Mouse (Mus musculus) inflammation-experienced regulatory T-cells, adult 6 months (primary cell): Measurements from ENCODE around the gene Psmc4. TPM values are rescaled to one million over a fixed set of nuclear protein-coding genes. Genes with fewer than 3 reads are reported as not detected.

Experiments used
- ATAC-seq: one replicate; pipeline ENCODE4 v1.8.0; 2017
- polyA plus RNA-seq, 3 experiments: library from polyadenylated mRNA; unstranded; fragments of 100-300 nt; shearing (Covaris generic); gene quantifications; one replicate each; pipeline ENCODE4 v1.2.1; 2017

Psmc4 gene
- 100 to 1,000 TPM; 176 to 203 (median 189) TPM for polyA plus RNA-seq

DNA sequence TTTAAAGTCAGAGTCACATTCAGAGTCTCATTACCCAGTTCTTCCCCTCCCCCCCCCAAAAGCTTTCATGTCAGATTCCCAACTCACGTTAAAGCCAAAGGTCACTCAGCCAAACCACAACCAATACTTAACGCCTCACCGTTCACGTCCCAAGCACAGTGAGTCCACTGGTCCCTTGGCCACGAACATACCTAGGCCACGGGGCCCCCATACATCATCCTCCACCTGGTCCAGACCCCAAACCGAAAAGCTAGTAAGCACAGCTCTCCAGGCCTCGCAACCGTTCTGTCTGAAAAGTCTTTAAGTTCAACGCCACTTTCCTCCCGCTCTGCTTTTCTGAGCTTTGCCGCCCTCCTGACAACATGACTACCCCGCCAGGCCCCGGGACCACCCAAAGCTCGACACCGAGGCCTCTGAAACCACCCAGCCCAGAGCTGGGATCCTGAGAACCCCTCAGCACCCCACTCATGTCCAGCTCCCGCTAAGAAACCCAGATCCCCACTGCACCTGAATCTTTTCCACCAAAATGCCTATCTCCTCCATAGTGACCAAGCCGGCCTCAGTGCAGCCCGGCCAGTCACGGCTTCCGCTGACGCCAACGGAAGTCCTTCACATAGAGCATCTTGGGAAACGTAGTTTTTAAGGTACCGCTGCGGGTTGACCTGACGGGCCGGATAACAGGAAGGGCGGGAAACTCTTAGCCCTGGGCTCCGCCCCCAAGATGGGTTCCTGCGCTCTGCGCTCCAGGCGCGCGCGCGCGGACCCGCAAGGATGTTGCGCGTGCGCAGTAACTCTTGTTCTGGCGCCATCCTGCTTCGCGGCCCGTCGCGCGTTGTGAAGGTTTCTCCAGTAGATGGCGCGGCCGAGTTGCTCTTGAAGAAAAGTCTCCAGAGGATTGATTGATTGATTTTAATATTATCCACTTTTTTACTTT lies at the start of gene Psmc4:
Psmc4 (minus strand) TSS at position 626 of the 934 bp plus-strand sequence.
- peak; percentile 100 for ATAC-seq

GRCm38 (mm10) chr7:28099101-28099500 lies 49.2 kb upstream of the Psmc4 start:
- no peak for ATAC-seq

GRCm38 (mm10) chr7:28093541-28093940 lies 43.6 kb upstream of the Psmc4 start:
- ATAC-seq, result no peak

GRCm38 (mm10) chr7:28086236-28086635 lies 36.3 kb upstream of the Psmc4 start:
- no peak for ATAC-seq

DNA sequence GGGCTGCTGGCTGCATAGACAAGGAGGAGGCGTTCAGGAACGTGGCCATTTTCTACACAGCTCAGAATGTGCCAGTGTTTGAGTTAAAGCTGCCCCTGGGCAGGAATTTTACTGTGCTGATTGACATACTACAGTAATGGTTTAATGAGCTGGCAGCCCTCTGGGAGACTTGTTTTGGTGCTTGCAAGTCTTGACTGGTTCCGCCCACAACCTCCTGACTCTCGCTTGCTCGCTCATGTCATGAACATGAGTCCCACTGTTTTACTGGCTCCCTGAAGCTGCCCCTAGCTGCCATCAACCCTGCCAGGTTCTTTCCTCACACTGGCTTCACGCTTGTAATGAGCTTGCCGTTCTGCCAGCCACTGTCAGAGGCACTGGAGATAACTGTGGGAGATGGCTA lies 34.3 kb upstream of the Psmc4 start:
- ATAC-seq, result no peak

- no peak for ATAC-seq
Observed at GRCm38 (mm10) chr7:28070531-28071298, 20.8 kb upstream of the Psmc4 start, which contains the start of gene Fcgbp. TSS of gene Fcgbp (plus strand) at chr7:28071236.

- no peak for ATAC-seq
Observed at GRCm38 (mm10) chr7:28069546-28070172, 19.8 kb upstream of the Psmc4 start.

DNA sequence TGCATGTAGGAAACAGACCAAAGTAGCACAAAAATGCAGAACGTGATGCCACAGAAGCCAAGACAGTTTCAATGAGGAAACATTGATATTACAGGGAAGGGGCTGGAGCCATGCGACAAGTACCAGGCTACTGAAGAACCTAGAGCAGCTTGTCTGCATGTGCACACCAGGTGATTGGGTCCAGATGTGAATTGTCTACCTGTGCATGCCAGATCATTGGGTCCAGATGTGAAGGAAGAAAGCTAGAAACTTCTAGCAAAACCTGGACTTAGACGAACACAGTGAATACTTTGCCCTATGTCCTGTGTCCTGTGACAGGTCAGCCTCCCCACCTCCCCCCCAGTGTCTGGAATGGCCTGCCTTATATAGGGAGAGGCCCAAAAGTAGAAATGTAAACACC lies 18.8 kb upstream of the Psmc4 start:
- ATAC-seq, result no peak

GRCm38 (mm10) chr7:28059972-28060371 lies 10.1 kb upstream of the Psmc4 start:
- no peak for ATAC-seq

DNA sequence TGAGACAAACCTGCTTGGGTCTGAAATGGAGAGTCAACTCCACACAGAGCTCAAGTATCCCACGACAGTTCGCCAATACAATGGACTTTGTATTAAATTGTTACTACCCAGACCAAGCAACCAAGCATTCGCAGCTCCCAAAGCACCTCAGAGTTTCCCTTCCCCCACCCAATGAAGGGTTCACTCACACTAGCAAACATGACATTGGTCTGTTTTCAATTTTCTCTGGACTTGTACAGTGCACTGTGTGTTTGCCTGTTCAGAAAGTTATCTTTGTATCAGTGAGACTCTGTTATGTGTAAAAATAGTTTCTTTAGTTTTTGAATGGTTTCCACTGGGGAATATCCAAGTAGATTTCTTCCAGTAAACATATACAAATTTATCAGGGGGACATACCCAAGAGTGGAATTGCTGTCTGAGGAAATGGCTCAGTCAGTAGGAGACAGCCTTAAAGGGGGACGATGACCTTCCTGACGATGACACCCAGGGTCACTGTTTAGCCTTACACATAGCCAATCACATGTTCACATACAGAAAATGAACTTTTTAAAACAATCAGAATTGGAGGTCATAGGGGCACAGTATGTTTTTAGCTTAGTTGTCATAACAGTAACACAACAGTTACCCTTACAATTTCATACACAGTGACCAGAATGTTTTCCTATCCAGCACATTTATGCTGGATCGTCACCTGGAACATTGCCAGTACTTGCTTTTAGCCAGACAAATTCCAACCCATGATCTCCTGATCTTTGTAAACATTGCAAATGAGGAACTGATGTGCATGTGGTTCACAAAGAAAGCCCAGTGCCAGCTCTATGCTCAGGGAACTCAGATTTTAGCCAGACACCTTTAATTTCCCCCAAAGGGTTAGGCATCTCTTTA lies 3.4 kb upstream of the Psmc4 start:
- ATAC-seq, result no peak

DNA sequence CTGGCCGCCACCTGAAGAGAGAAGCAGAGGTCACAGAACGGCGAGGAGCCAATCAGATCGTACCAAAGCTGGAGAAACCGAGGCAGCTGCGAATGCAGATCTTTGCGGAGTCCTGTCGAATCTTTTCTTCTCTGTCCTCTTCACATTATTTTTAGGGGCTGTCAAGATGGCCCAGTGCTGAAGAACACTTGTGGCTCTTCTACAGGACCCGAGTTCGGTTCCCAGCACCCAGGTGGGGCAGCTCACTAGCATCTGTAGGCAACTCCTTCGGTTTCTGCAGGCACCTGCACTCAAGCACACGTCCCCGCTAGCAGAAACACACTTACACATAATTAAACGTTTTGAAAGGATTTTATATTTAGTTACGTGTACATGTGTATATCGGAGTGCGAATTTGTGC lies 683 bp upstream of the Psmc4 start:
- no peak for ATAC-seq

GRCm38 (mm10) chr7:28044524-28044923 lies 5.4 kb downstream of the Psmc4 start:
- no peak for ATAC-seq

- ATAC-seq, result peak; percentile 21
Observed at GRCm38 (mm10) chr7:28014445-28014810, 35.5 kb downstream of the Psmc4 start.

DNA sequence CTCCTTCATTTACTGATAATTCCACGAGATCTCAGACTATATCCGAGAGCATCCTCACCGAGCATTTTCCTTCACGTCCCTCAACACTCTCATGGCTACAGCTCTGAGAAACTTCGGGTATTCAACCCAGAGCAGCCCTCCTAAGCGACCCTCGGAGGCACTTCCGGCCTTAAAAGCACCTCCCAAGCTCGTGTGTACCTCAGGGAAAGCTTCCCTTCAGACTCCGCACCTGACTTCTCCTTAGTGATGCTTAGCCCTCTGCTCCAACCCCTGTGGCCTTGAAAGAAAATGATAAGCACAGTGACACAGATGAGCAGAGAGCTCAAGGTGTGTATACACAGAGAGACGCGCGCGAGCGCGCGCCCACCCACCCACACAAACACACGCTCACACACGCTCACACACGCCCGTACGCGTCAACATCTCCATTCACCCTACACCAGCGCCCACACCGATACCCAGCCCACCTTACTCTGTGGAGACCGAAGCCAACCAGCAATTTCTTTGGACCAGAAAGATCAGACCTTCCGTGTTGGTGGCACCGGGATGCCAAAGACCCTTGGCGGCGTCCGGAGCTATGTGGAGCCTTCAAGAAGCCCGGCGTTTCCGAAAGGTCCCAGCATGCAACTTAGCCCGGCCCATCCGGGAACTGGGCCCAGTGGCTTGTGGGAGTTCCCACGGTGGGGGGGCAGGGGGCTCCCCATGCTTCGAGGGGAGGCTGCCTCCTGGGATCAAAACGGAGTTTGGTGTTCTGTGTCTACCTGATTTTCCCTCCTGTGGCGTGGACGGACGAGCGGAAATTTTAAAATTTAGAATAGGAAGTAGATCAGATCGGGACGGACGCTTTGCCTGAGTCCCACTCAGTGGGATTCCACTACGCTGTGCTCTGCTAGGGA lies 36.1 kb downstream of the Psmc4 start, which contains the start of gene Zfp850:
Zfp850 (minus strand) TSS at position 567 of the 896 bp plus-strand sequence.
- peak; percentile 83 for ATAC-seq

DNA sequence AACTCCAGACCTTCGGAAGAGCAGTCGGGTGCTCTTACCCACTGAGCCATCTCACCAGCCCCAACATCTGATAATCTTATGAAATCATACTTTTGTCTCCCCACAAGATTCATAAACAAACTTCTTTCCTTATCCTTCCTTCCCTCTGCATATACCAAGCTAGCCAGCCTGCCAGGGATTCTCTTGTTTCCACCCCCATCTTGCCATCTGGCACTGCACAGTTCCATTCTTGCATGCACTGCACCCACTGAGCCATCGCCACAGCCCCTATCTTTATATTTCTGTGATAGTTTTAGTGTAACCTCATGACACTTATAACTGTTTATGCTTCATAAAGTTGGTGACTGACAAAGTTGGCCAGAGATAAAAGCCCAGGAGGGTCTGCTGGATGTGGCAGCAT lies 39.6 kb downstream of the Psmc4 start:
- no peak for ATAC-seq

Other genes starting within 250 kb of the Psmc4 start
- 1 to 10 TPM; 6.0 to 9.0 (median 6.5) TPM for gene Zfp626, start 242.9 kb downstream of the Psmc4 start, polyA plus RNA-seq
- 1 to 10 TPM; 5.8 to 8.0 (median 6.9) TPM for gene Zfp59, start 211.5 kb downstream of the Psmc4 start, polyA plus RNA-seq
- 10 to 100 TPM in 1 of 3 experiments, 1 to 10 TPM in 2; 5.8 to 11.0 (median 8.7) TPM for gene Zfp607a, start 192.6 kb downstream of the Psmc4 start, polyA plus RNA-seq
- gene Zfp974, start 120.6 kb downstream of the Psmc4 start, polyA plus RNA-seq, result 1 to 10 TPM; 3.5 to 9.8 (median 7.0) TPM
- gene Zfp780b, start 70.9 kb downstream of the Psmc4 start, polyA plus RNA-seq, result 10 to 100 TPM; 31.7 to 39.9 (median 33.7) TPM
- gene Zfp850, start 36.0 kb downstream of the Psmc4 start, polyA plus RNA-seq, result 1 to 10 TPM; 5.0 to 6.4 (median 5.9) TPM
- gene Fcgbp, start 21.1 kb upstream of the Psmc4 start, polyA plus RNA-seq, result not detected
- gene 9530053A07Rik, start 79.4 kb upstream of the Psmc4 start, polyA plus RNA-seq, result not detected
- 10 to 100 TPM; 37.8 to 61.3 (median 61.2) TPM for gene Fbl, start 119.6 kb upstream of the Psmc4 start, polyA plus RNA-seq
- 1 to 10 TPM in 2 of 3 experiments, under 1 TPM in 1; 0.95 to 1.8 (median 1.3) TPM for gene Dyrk1b, start 129.4 kb upstream of the Psmc4 start, polyA plus RNA-seq
- under 1 TPM; 0.25 to 0.84 (median 0.81) TPM for gene Eid2, start 217.8 kb upstream of the Psmc4 start, polyA plus RNA-seq
- gene Eid2b, start 227.6 kb upstream of the Psmc4 start, polyA plus RNA-seq, result 1 to 10 TPM in 1 of 3 experiments, under 1 TPM in 2; 0.34 to 1.7 (median 0.44) TPM
- not detected for gene Selenov, start 241.1 kb upstream of the Psmc4 start, polyA plus RNA-seq